Mouse (Mus musculus) urinary bladder, postnatal 14 days (tissue): ENCODE measurements at regions not wholly inside any gene's neighbourhood (a gene's known extent, or its start where the extent isn't known, plus 50 kb on each side); places are given as distances from the start of the nearest gene placed in this dataset.

Source experiments
- DNase-seq: peaks from one replicate; pipeline ENCODE4 v3.0.0; 2021; ENCODE audit warnings: low spot score

DNA sequence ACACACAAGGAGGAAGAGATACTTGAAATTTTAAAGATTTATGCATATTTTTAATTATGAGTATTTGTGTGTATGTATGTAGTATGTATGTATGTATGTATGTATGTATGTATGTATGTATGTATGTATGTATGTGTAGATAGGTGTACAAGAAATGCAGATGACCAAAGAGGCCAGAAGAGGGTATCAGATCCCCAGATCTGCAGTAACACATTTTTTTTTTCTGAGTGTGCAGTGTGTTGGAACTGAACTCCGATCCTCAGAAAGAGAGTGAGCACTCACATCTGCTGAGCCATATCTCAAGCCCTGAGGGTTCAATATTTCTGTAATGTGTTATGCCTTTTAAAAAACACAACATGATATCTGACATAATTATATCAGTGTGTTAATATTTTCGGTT lies 138.0 kb upstream of the Klf6 start:
- DNase-seq, result no peak

DNA sequence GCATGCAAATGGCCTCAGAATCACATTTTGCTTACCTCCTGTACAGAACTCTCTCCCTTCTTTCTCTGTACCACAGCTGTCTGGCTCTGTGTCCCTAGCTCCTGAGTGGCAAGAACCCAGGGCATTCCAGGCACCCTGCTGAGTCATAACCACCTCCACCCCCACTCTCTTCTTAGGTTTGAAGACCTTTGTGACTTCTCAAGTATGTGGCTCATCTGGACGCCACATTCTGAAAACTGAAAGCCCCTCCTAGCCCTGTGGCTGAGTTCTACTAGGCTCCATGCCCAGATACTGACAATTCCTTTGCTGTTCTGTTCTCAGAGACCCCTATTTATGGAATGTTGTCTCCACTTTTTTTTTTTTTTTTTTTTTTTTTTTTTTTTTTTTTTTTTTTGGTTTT lies 136.9 kb upstream of the Klf6 start:
- DNase-seq, result peak; percentile 5

DNA sequence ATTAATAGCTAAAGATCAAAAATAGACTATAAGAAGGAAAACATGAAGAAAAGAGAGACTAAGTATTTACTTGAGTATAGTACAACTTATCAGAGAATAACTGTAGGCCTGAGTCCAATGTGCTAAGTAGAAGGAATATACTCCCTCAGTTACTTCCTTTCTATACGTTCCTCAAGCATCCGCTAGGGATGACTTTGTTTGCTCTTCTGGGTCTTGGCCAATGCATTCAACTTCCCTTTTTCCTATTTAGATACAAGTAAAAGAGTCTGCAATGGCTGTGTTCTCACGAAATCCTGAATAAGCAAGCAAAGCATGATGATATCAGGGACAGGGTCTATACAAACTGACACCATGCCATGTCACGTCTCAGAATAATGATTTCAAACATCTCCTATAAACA lies 135.3 kb upstream of the Klf6 start:
- DNase-seq, result no peak

- DNase-seq, result no peak
Measured at GRCm38 (mm10) chr13:5726446-5726845, 134.8 kb upstream of the Klf6 start.

- no peak for DNase-seq
Measured at GRCm38 (mm10) chr13:5728172-5728571, 133.1 kb upstream of the Klf6 start.

- DNase-seq, result no peak
Measured at GRCm38 (mm10) chr13:5728808-5729207, 132.5 kb upstream of the Klf6 start.

DNA sequence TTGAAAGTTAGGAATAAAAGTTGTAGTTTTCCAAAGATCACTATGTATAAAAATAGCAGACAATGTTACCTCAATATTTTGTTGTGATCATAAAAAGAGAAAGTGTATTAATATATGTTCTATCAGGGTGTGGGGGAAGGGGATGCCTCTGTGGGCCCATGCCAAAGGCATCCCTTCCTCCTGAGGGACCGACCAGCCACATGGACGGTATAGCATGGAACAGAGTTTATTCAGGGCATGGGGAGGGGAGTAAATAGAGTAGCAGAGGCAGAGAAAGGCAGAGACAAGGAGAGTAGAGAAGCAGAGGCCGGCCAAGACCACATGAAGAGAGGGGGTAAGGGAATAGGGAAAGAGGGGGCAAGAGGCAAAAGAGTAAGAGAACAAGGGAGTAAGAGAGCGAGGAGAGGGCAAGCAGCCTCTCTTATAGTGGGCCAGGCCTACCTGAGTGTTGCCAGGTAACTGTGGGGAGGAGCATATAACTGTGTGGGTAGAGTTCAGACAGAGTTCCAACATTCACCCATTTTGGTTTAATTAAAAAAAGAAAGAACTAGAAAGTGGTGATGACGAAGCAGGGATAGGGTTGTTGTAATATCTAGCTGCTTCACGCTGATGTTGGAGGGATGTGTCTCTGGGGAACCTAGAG lies 131.7 kb upstream of the Klf6 start:
- no peak for DNase-seq

GRCm38 (mm10) chr13:5732206-5732605 lies 129.1 kb upstream of the Klf6 start:
- no peak for DNase-seq

DNA sequence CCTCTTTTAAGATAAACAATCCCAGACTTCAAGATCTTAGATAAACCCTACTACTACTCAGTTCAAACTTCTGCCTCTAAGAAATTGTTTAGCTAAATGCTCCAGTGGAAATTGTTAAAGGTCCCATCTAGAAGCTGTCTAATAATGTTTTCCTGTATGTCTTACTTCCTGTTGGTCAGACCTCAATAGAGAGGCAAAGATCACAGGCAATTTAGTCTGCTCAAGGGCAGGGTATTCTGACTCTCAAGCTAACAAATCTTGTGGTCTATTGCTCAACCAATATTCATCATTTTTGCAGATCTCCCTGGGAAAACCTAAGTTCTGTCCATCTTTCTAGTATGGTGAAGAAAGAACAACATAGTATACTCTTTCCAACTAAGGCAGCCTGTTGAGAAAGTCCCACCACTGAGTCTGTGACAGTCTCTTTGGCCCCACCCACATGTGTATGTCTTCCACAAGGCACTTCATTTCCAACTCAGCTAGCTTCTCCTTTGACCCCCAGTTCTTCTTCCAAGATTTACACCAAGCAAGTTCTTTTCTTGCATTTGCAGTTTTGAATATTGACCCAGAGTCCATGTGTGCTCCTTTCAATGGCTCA lies 126.2 kb upstream of the Klf6 start:
- no peak for DNase-seq

- no peak for DNase-seq
Measured at GRCm38 (mm10) chr13:5736472-5736871, 124.8 kb upstream of the Klf6 start.

GRCm38 (mm10) chr13:5737214-5737613 lies 124.1 kb upstream of the Klf6 start:
- no peak for DNase-seq

DNA sequence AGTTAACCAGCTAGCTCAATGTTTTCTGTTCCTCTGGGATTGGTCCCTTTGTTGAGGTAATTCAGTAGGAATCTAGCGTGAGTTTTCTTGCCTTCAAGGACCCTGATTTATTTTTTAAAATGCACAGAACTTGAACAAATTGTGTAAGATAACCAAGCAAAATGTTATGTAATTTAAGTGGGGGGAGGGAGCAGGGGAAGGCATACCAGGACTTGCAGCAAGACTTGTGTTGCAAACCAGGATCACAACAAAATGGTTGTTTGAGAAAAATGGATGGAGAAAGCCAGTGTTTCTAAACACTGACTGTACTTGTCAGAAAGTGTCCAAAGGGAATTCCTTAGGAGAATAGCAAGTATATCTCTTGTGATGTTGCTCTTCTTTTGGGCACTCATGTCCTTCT lies 120.5 kb upstream of the Klf6 start:
- DNase-seq, result no peak

DNA sequence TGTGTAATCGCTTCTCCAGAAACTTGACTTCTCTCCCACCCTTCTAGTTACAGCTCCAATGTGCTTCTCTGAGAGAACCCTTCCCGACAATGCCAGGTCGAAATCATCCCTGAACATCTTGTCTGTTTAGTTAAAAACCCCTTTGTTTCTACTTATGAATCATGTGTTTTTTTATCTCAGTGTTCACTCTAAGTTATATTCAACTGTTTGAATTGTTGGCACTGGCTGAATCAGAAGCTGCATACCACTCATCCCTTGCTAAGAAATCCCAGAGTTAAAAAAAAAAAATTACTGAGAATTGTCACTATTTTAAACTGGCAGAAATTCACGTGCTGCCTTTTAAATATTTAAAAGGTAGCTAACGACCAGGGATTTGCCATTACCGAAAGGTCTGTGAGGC lies 116.3 kb upstream of the Klf6 start:
- DNase-seq, result no peak

DNA sequence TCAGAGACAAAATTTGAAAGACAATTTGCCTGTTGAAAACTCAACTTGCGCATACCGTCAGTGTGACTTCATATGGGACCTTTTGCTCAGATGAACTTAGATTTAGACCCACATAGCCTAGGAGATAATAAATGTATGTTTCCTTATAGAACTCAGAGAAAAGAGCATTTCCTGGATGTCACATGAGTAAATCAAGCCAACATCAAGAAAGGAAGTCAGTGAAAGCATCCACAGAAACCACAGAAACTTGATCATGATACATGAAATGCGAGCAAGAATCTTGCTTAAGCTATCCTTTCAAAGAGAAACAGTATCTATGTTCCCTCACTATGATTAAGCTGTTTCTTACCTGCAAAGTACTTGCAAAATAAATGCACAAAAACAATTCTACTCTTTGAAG lies 104.1 kb upstream of the Klf6 start:
- DNase-seq, result no peak

GRCm38 (mm10) chr13:5757963-5758362 lies 103.3 kb upstream of the Klf6 start:
- no peak for DNase-seq

DNA sequence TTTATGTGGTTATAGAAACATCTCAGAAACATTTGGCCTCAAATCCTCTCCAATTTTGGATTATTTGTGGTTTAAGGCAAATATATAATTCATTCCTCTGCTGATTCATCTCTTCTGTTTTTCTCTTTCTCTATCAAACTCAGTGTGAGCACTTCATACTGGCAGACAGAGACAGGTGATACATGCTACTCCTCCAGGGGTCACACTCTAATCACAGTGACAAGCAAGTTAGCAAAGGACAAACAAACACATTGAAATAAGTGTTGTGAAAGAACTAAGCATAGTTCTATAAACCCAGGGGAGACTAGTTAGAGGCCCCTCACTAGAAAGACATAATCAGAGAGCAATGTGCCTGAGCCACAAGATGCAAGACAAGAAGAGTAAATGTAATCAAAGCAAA lies 101.3 kb upstream of the Klf6 start:
- DNase-seq, result no peak

- no peak for DNase-seq
Measured at GRCm38 (mm10) chr13:5766394-5766793, 94.9 kb upstream of the Klf6 start.

- DNase-seq, result no peak
Measured at GRCm38 (mm10) chr13:5767202-5767601, 94.1 kb upstream of the Klf6 start.

- DNase-seq, result no peak
Measured at GRCm38 (mm10) chr13:5768699-5769098, 92.6 kb upstream of the Klf6 start.

DNA sequence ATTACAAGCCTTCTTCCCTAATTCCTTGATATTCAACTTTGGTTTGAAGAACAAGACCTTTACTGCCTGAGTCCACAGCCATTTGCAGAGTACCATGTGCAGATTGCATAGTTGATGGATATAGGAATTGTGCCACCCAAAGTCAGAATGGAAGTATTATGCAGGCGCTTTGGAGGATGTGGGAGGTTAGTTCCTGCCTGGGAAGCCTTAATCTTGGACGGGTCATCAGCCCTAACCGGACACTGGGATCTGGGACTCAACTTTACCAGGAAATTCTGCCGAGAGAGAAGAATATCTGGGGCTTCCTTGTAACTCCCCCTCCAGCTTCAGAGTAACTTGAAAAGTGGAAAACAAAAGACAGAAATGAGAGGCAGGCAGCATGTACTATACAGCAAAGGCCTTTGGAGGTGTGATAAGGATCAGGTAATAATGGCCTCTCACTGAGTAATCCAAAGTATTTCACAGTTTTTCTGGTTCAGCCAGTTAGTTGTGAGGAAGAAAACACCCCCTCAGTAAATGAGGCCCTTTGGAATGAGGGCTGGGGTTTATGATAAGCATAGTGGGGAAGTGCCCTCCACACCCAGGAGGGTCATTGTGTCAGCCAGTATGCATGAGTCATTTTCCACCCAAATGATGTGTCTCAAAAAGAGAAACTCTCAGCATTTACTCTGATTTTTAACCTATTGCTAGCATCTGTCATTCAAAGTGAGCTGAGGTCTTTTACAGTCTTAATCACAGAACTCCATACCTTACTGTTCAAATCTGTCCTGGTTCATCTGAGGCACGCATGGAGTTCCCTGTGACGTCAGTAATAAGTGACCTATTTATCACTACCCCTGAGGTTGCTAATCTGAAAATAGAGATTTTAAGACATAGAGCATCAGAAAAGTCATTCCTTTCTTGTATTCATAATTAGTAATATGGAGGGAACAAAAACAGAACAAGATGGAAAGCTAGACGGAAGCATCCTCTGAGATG lies 91.7 kb upstream of the Klf6 start:
- peak; percentile 40 for DNase-seq

- DNase-seq, result no peak
Measured at GRCm38 (mm10) chr13:5773811-5774210, 87.5 kb upstream of the Klf6 start.

- DNase-seq, result no peak
Measured at GRCm38 (mm10) chr13:5778443-5779171, 82.7 kb upstream of the Klf6 start.
